31 mouse cellular contexts compared by ENCODE assay signal in the genomic region with DNA sequence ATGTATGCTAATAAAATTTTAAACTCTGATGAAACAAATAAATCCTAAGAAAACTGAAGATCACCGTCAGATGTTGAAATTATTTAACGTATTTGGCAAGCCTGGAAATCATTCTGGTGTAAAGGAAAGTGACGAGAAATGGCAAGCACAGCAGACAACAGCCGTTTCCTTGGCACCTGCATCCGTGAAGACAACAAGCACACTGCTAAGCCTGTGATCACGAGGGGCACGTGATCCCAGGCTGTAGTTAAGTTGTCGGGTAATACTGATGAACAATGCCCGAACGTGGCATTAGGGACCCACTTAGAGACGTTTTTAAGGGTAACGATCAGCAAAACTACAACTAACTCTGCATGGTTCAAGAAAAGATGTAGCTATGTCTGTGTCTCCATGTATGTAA. TPM values are rescaled to one million over a fixed set of nuclear protein-coding genes. Genes with fewer than 3 reads are reported as not detected.
DNase-seq lines count a peak whose midpoint lies in the region; ATAC-seq and TF ChIP-seq lines count a peak whose summit lies in the region.
"Had no signal": no experiment of that assay in that cellular context is flagged by ENCODE, and none has a peak within 500 bp of the region (broad histone marks: within the 10 kb centered on the region; RNA-seq: fewer than 3 reads in every experiment).

No protein-coding gene starts in this region.

- peak; percentile 65; the same call in 1 of the 2 replicates for ATAC-seq in forebrain, embryonic 16.5 days
- ATAC-seq in forebrain, embryonic 12.5 days (ENCODE audit: low FRiP score): no peak
- ATAC-seq in hindbrain, postnatal 0 days: no peak
- no peak for ATAC-seq in hindbrain, embryonic 13.5 days (ENCODE audit: low FRiP score)
- ATAC-seq in neural tube, embryonic 15.5 days (ENCODE audit: low FRiP score): no peak
- ATAC-seq: Patski had no signal

- H3K4me2 ChIP-seq in forebrain, embryonic 16.5 days (ENCODE audit: low read length): peak overlapping the region; percentile 32
- no peak overlapping the region for H3K4me2 ChIP-seq in forebrain, embryonic 12.5 days
- peak overlapping the region; percentile 11; the same call in 1 of the 2 replicates for H3K4me2 ChIP-seq in hindbrain, postnatal 0 days (ENCODE audit: low read depth, low read length)
- no peak overlapping the region for H3K4me2 ChIP-seq in hindbrain, embryonic 13.5 days
- H3K4me2 ChIP-seq in neural tube, embryonic 15.5 days: peak overlapping the region; percentile 39
- H3K4me2 ChIP-seq: heart, embryonic 12.5 days; liver, embryonic 15.5 days; lung, embryonic 15.5 days; neural tube, embryonic 12.5 days; stomach, embryonic 15.5 days had no signal

- no peak overlapping the region for H3K27ac ChIP-seq in forebrain, embryonic 16.5 days (ENCODE audit: low read length)
- H3K27ac ChIP-seq in forebrain, embryonic 12.5 days: no peak overlapping the region
- H3K27ac ChIP-seq in hindbrain, postnatal 0 days: no peak overlapping the region
- no peak overlapping the region for H3K27ac ChIP-seq in hindbrain, embryonic 13.5 days
- no peak overlapping the region for H3K27ac ChIP-seq in neural tube, embryonic 15.5 days (replicated peaks)
- H3K27ac ChIP-seq: embryonic facial prominence, embryonic 10.5 days; limb, embryonic 10.5 days; liver, embryonic 15.5 days; lung, embryonic 15.5 days; neural tube, embryonic 12.5 days; stomach, embryonic 15.5 days had no signal

- no peaks in the 10 kb centered on the region for H3K36me3 ChIP-seq in forebrain, embryonic 16.5 days (ENCODE audit: control insufficient read depth, insufficient read depth)
- H3K36me3 ChIP-seq in forebrain, embryonic 12.5 days (replicated peaks): no peaks in the 10 kb centered on the region
- no peaks in the 10 kb centered on the region for H3K36me3 ChIP-seq in hindbrain, postnatal 0 days (ENCODE audit: insufficient read depth, low read length)
- no peaks in the 10 kb centered on the region for H3K36me3 ChIP-seq in hindbrain, embryonic 13.5 days
- no peaks in the 10 kb centered on the region for H3K36me3 ChIP-seq in neural tube, embryonic 15.5 days
- H3K36me3 ChIP-seq: embryonic facial prominence, embryonic 10.5 days; G1E; heart, embryonic 12.5 days; limb, embryonic 10.5 days; liver, embryonic 15.5 days; lung, embryonic 15.5 days; neural tube, embryonic 12.5 days; stomach, embryonic 15.5 days had no signal

- TF ChIP-seq CTCF in hindbrain, postnatal 0 days (IDR thresholded peaks at IDR 0.05; ENCODE audit: low read depth): no peak

- no peak overlapping the region for H3K4me3 ChIP-seq in forebrain, embryonic 16.5 days (replicated peaks; ENCODE audit: low read length)
- H3K4me3 ChIP-seq in forebrain, embryonic 12.5 days (replicated peaks): no peak overlapping the region
- H3K4me3 ChIP-seq in hindbrain, postnatal 0 days (ENCODE audit: low read length): no peak overlapping the region
- no peak overlapping the region for H3K4me3 ChIP-seq in hindbrain, embryonic 13.5 days
- 0 out of 2 replicates have a peak overlapping the region, but pooled peaks have one; percentile 3 for H3K4me3 ChIP-seq in neural tube, embryonic 15.5 days (replicated peaks)
- H3K4me3 ChIP-seq: embryonic facial prominence, embryonic 10.5 days; heart, embryonic 12.5 days; limb, embryonic 10.5 days; liver, embryonic 15.5 days; lung, embryonic 15.5 days; megakaryocyte, embryonic 14.5 days; neural tube, embryonic 12.5 days; stomach, embryonic 15.5 days had no signal

- H3K4me1 ChIP-seq in forebrain, embryonic 16.5 days (replicated peaks; ENCODE audit: control insufficient read depth, insufficient read depth, low read length): no peaks in the 10 kb centered on the region
- H3K4me1 ChIP-seq in forebrain, embryonic 12.5 days: no peaks in the 10 kb centered on the region
- H3K4me1 ChIP-seq in hindbrain, postnatal 0 days (ENCODE audit: insufficient read depth, low read length): no peaks in the 10 kb centered on the region
- no peaks in the 10 kb centered on the region for H3K4me1 ChIP-seq in hindbrain, embryonic 13.5 days (replicated peaks)
- H3K4me1 ChIP-seq in neural tube, embryonic 15.5 days: no peaks in the 10 kb centered on the region
- H3K4me1 ChIP-seq: embryonic facial prominence, embryonic 10.5 days; heart, embryonic 12.5 days; limb, embryonic 10.5 days; liver, embryonic 15.5 days; lung, embryonic 15.5 days; megakaryocyte, embryonic 14.5 days; neural tube, embryonic 12.5 days; stomach, embryonic 15.5 days had no signal

- H3K9ac ChIP-seq in forebrain, embryonic 16.5 days (replicated peaks; ENCODE audit: low read depth, low read length): no peak overlapping the region
- no peak overlapping the region for H3K9ac ChIP-seq in forebrain, embryonic 12.5 days
- no peak overlapping the region for H3K9ac ChIP-seq in hindbrain, postnatal 0 days (replicated peaks; ENCODE audit: low read length)
- H3K9ac ChIP-seq in hindbrain, embryonic 13.5 days: no peak overlapping the region
- no peak overlapping the region for H3K9ac ChIP-seq in neural tube, embryonic 15.5 days (replicated peaks)
- H3K9ac ChIP-seq: heart, embryonic 12.5 days; liver, embryonic 15.5 days; lung, embryonic 15.5 days; neural tube, embryonic 12.5 days; stomach, embryonic 15.5 days had no signal

- H3K27me3 ChIP-seq in forebrain, embryonic 16.5 days (replicated peaks; ENCODE audit: control insufficient read depth, insufficient read depth, low read length): no peaks in the 10 kb centered on the region
- no peaks in the 10 kb centered on the region for H3K27me3 ChIP-seq in forebrain, embryonic 12.5 days
- no peaks in the 10 kb centered on the region for H3K27me3 ChIP-seq in hindbrain, postnatal 0 days (ENCODE audit: insufficient read depth, low read length)
- H3K27me3 ChIP-seq in hindbrain, embryonic 13.5 days: no peaks in the 10 kb centered on the region
- H3K27me3 ChIP-seq in neural tube, embryonic 15.5 days (replicated peaks): no peaks in the 10 kb centered on the region
- H3K27me3 ChIP-seq: CH12.LX; heart, embryonic 12.5 days; liver, embryonic 15.5 days; lung, embryonic 15.5 days; megakaryocyte, embryonic 14.5 days; neural tube, embryonic 12.5 days; stomach, embryonic 15.5 days had no signal

- H3K9me3 ChIP-seq in forebrain, embryonic 16.5 days (ENCODE audit: control insufficient read depth, low read length): no peaks in the 10 kb centered on the region
- H3K9me3 ChIP-seq in forebrain, embryonic 12.5 days: no peaks in the 10 kb centered on the region
- no peaks in the 10 kb centered on the region for H3K9me3 ChIP-seq in hindbrain, postnatal 0 days (ENCODE audit: low read length)
- no peaks in the 10 kb centered on the region for H3K9me3 ChIP-seq in hindbrain, embryonic 13.5 days
- no peaks in the 10 kb centered on the region for H3K9me3 ChIP-seq in neural tube, embryonic 15.5 days (replicated peaks)
- H3K9me3 ChIP-seq: embryonic facial prominence, embryonic 10.5 days; heart, embryonic 12.5 days; limb, embryonic 10.5 days; liver, embryonic 15.5 days; lung, embryonic 15.5 days; megakaryocyte, embryonic 14.5 days; neural tube, embryonic 12.5 days; stomach, embryonic 15.5 days had no signal

- peak; percentile 58 for DNase-seq in hindbrain, postnatal 0 days (ENCODE audit: low spot score)
- no peak for DNase-seq in neural tube, embryonic 10.5 days (ENCODE audit: extremely low spot score, low spot score)
- DNase-seq in embryo, embryonic 10.5 days (ENCODE audit: low spot score): no peak
- DNase-seq: B cell, adult 2 months; cerebellum, adult 2 months; gastrocnemius, postnatal 14 days; heart, adult 18-20 months; heart, postnatal 10 days; kidney, adult 11 months; kidney, postnatal 4 days; liver; lung, postnatal 36 days; right cerebral cortex, adult 18-20 months; thymus, adult 18-20 months; thymus, postnatal 36 days had no signal

- WGBS in forebrain, embryonic 16.5 days: 26% methylated on average over 12 of the region's 12 CpGs
- 58% methylated on average over 12 of the region's 12 CpGs for WGBS in forebrain, embryonic 12.5 days
- WGBS in hindbrain, postnatal 0 days: 46% methylated on average over 12 of the region's 12 CpGs
- WGBS in hindbrain, embryonic 13.5 days: 65% methylated on average over 12 of the region's 12 CpGs
- 36% methylated on average over 12 of the region's 12 CpGs for WGBS in neural tube, embryonic 15.5 days

RNA-seq across cellular contexts. Expression of a gene that starts 18.4 kb away (rescaled TPM):
- polyA plus RNA-seq in forebrain, embryonic 16.5 days (2015; fragmentation: Nextera tagmentation; extraction: Ambion mirVana): 21.2 and 24.5 TPM in 2 replicates
- polyA plus RNA-seq in forebrain, embryonic 12.5 days (2016; fragmentation: Nextera tagmentation; extraction: Ambion mirVana): 2.8 and 3.1 TPM in 2 replicates
- total RNA-seq in hindbrain, postnatal 0 days (2014; rRNA removed): 51.6 and 64.8 TPM in 2 replicates
- polyA plus RNA-seq in hindbrain, postnatal 0 days (2015; fragmentation: Nextera tagmentation; extraction: Ambion mirVana): 9.8 and 10.1 TPM in 2 replicates
- 10.4 and 11.9 TPM in 2 replicates for polyA plus RNA-seq in hindbrain, embryonic 13.5 days (2015; fragmentation: Nextera tagmentation; extraction: Ambion mirVana)
- 16.6 and 18.8 TPM in 2 replicates for polyA plus RNA-seq in neural tube, embryonic 15.5 days (2015; fragmentation: Nextera tagmentation; extraction: Ambion mirVana)
- total RNA-seq: CH12.LX; common myeloid progenitor, adult 5-6 weeks had no signal
- polyA plus RNA-seq: G1E had no signal

Comparison
In these comparisons a context has a peak if more than half of its experiments do, and no peak if none do; other contexts are left out.
1. H3K4me2 ChIP-seq: peak in forebrain, embryonic 16.5 days (single experiment), hindbrain, postnatal 0 days (single experiment) and neural tube, embryonic 15.5 days (single experiment); none in forebrain, embryonic 12.5 days (single experiment) and hindbrain, embryonic 13.5 days (single experiment).